Mouse (Mus musculus) Muller cell, postnatal 12 days (primary cell): ENCODE results near the gene Zfp609.
"Not testable (repeated sequence)": the region's sequence is repeated elsewhere in the genome, so short reads cannot be mapped to it uniquely, and the experiment has no call there.

Source experiments
- DNase-seq: peaks from one replicate; pipeline ENCODE4 v3.0.0-alpha.2; 2015; ENCODE audit errors: inconsistent ontology term

Zfp609 gene

DNA sequence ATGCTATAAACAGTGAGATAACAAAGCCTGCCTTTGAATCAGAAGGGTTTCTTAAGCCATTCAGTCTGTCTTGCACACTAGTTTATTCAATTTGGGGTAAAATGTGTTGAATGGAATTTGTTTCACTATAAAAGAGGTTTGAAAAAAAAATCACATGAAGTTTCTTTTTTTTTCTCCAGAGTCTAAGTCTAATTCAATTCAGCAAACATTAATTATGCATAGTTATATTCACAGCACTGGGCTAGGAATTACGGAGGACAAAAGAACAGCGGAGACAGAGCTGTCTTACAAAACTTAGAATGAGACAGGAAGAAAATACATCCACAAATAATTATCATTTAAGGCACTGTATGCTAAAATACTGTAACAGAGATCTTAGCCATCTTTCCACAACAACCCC is 9.0 kb downstream of the Zfp609 start:
- peak; percentile 57 for DNase-seq

GRCm38 (mm10) chr9:65812841-65813240 is 14.5 kb downstream of the Zfp609 start:
- DNase-seq = peak; percentile 77

- DNase-seq = no peak
Measured at GRCm38 (mm10) chr9:65811784-65812183, 15.6 kb downstream of the Zfp609 start.

GRCm38 (mm10) chr9:65807818-65808217 is 19.5 kb downstream of the Zfp609 start:
- DNase-seq = no peak

GRCm38 (mm10) chr9:65807251-65807650 is 20.1 kb downstream of the Zfp609 start:
- no peak for DNase-seq

- no peak for DNase-seq
Measured at GRCm38 (mm10) chr9:65799770-65800169, 27.6 kb downstream of the Zfp609 start.

DNA sequence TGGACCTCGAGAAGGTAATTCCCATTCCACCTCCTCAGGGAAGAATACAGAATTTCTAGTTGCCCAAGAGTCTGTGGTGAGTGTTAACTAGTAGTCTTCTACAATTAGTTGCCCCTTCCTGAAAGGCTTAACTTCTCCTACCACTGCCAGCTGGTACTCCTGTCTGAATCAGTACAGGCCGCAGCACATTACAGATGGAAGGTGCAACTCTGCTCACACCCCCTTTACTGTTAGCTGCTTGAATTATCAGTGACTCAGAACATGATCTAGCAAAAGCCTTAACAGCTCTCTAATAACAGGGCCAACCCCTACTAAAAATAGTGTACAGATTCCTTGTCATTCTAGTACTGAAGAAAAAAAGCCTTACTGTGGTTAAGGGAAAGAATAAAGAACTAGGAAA is 31.7 kb downstream of the Zfp609 start:
- no peak for DNase-seq

DNA sequence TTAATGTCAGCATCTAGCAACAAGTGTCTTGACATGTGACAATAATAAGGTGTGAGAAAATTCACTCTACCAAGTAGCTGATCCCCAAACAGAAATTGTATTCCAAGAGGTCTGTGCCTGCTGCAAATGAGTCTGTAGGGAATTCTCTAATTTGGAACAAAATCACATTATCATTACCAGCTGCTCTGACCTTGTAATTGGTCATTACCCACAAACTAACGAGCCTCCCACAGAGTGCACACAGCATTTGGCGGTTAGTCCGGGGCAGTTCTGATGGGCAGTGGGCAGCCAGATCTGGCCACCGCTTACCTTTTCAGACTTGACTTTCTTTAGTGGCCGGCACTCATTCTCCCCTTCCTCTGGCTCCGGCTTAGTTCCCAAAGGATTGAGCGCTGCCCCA is 33.1 kb downstream of the Zfp609 start:
- DNase-seq = peak; percentile 78

- DNase-seq = peak; percentile 36
Measured at GRCm38 (mm10) chr9:65793506-65793905, 33.9 kb downstream of the Zfp609 start.

DNA sequence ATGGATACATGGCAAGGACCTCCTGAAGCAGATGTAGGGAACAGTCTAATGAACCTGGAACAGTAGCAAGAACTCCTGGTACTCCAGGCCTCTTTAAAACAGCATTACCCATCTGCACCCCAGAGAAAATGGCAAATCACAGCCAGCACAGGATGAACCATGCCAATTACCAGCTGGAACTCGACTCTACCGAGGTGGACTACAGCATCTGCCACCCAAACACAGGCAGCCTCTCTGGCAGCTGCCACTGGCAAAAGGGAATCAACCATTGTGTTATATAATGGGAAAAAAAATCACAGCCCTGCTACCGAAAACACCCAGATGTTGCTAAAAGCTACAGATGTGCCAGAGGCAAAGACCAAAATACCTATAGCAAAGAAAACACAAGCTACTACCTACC is 34.3 kb downstream of the Zfp609 start:
- DNase-seq = no peak

- DNase-seq = peak; percentile 68
Measured at GRCm38 (mm10) chr9:65791846-65792245, 35.5 kb downstream of the Zfp609 start.

DNA sequence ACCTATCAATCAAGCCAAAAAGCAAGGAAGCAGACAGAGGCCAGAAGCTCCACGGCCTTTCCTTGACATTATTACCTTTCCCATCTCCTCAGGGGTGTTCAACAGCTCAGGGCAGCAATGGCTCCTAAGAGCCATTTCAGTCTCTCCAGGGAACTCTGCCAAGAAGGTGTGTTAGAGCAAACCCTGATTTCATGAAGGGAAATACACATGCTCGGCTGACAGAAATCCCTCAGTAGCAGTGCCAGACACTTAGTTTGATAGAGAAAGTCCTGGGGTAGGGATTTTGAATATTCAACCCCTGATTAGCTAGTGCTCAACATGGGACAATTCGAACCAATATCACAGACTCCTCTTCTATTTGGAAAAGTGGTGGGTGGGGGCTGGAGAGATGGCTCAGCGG is 36.3 kb downstream of the Zfp609 start:
- no peak for DNase-seq

- DNase-seq = no peak
Measured at GRCm38 (mm10) chr9:65789788-65790187, 37.6 kb downstream of the Zfp609 start.

DNA sequence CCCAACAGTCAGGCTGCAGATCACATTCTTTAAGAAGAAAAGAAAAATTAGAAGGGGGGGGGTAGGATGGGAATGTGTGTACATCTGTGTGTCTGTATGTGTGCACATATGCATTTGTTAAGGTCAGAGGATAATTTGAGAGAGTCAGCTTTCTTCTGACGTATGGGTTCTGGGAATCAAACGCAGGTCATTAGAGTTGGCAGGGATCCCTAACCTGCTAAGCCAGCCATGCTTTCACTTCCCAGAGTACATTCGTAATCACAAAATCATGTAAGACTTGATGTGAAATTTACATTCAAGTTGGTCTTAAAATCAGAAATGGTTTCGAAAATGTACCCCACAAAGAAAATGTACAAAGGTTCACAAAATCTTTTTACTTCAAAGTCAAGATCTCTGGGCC is 38.8 kb downstream of the Zfp609 start:
- DNase-seq = no peak

DNA sequence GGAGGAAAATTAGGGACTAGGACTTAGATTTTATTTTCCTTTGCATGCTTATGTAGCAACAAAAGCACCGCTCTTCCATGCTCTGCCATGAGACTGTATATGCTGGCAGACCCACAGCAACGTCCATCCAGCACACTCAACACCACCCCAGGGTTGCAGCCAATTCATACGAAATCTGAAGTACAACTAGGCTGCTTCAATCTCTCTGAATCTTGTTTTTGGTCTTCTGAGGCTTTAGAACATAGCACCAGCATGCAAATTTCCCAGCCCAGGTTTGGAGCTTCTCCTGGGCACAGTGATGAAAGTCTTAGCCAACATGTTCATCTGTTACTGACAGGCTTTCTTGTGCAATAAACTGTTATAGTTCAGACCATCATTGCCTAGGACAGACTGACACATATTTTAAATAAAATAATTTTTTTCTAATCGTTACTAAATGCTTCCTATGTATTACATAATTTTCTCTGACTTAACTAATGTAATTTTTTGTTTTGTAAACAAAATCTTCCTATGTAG is 39.5 kb downstream of the Zfp609 start:
- no peak for DNase-seq

DNA sequence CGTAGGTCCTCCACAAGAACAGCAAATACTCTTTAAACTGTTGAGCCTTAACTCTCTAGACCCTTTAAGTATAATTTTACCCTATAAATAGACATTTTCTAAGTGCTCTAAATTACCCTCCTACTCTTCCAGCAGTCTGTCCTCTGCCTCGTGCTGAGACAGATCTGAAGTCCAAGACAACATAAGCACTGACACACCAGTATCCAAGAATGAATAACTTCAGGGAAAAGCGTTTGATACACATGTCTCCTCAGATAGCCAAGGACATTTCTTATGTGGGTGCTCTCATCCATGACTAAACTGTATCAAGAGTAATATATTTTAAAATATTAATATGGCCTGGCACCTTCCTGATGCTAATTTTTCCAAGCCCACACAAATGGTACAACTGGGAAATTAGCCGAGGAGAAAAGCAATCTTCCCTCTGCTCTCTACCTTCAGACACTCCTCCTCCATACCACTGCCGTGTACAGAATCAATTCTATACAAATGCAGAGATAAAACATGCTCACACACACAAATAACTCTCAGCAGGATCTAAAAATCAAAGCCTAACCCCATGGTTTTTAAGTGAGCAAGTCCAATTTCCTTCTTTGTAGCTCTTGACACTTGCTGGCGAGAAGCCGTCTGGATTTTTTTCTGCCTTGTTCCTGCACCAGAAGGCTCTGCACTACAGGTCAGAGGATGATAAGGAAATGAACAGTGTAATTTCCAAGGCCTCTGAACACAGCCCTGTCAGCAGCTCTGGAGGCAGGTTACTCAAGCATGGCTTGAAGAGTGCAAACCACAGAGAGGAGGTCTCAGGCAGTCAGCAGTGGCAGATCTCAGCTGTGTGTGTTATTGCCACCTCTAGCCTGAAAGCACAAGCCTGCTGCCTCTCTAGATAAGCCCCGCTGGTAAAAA is 40.2 kb downstream of the Zfp609 start:
- peak; percentile 53 for DNase-seq

- no peak for DNase-seq
Measured at GRCm38 (mm10) chr9:65785772-65786368, 41.5 kb downstream of the Zfp609 start.

DNA sequence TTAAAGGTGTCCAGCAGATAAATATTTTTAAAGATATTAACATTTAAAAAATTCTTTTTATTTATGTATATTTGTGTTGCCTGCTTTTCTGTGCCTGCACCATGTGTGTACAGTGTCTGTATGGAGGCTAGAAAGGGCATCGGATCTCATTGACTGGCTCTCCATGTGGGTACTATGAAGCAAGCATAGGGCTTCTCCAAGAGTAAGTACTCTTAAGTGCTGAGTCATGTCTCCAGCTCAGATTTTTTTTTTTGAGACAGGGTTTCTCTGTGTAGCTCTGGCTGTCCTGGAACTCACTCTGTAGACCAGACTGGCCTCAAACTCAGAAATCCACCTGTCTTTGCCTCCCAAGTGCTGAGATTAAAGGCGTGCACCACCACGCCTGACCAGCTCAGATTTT is 47.7 kb downstream of the Zfp609 start:
- not testable (repeated sequence) for DNase-seq

GRCm38 (mm10) chr9:65776874-65777432 is 50.4 kb downstream of the Zfp609 start:
- DNase-seq = no peak

- DNase-seq = no peak
Measured at GRCm38 (mm10) chr9:65776137-65776872, 51.1 kb downstream of the Zfp609 start.

GRCm38 (mm10) chr9:65773783-65774182 is 53.6 kb downstream of the Zfp609 start:
- no peak for DNase-seq
